Mouse (Mus musculus): ENCODE measurements at regions not wholly inside any gene's neighbourhood (a gene's known extent, or its start where the extent isn't known, plus 50 kb on each side); places are given as distances from the start of the nearest gene placed in this dataset.

DNA sequence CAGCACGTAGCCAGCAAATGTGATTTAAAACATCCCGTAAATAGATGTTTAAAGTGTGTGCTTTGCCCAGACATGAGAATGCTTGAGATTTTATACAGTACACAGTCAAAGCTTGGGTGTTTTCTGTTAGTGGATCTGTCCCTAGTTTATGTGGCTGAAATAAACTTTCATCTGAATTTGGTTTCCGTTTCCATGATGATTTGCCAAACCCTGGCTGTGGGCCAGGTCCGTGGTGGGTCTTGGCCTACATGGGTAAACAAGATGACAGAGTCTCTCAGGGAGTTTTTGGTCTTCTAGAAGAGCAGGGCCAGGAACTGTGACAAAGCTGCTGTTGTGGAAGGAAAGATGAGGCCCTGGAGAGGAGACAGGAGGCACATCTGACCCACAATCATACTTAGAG, 91.9 kb downstream of the Lbh start:
- Histone ChIP-seq H3K9me3 (replicated peaks; ENCODE audit: control insufficient read depth, insufficient read depth, low read length, poor library complexity, severe bottlenecking) (no peaks in the 10 kb centered on the region), H3K27me3 (ENCODE audit: control insufficient read depth, insufficient read depth, low read length, poor library complexity, severe bottlenecking) (no peaks in the 10 kb centered on the region), H3K36me3 (ENCODE audit: control insufficient read depth, insufficient read depth, low read length, poor library complexity, severe bottlenecking) (no peaks in the 10 kb centered on the region), H3K9ac (ENCODE audit: low read depth, poor library complexity, severe bottlenecking) (no peak overlapping the region), H3K27ac (ENCODE audit: insufficient read depth, low read length) (no peak overlapping the region), H3K4me3 (ENCODE audit: low read depth, low read length) (no peak overlapping the region), H3K4me1 (ENCODE audit: control insufficient read depth, insufficient read depth, low read length) (no peaks in the 10 kb centered on the region)
- TF ChIP-seq POLR2A (IDR thresholded peaks at IDR 0.05; ENCODE audit: insufficient read depth, low read length) (no peak), EP300 (IDR thresholded peaks at IDR 0.05; ENCODE audit: insufficient read depth, low read depth, low read length) (no peak), CTCF (IDR thresholded peaks at IDR 0.05; ENCODE audit: low read depth, low read length) (no peak)

- H3K4me3 ChIP-seq (ENCODE audit: low read depth, low read length): no peak overlapping the region
- no peaks in the 10 kb centered on the region for H3K9me3 ChIP-seq (replicated peaks; ENCODE audit: control insufficient read depth, insufficient read depth, low read length, poor library complexity, severe bottlenecking)
- no peaks in the 10 kb centered on the region for H3K27me3 ChIP-seq (ENCODE audit: control insufficient read depth, insufficient read depth, low read length, poor library complexity, severe bottlenecking)
- no peak overlapping the region for H3K27ac ChIP-seq (ENCODE audit: insufficient read depth, low read length)
- no peak for TF ChIP-seq EP300 (IDR thresholded peaks at IDR 0.05; ENCODE audit: insufficient read depth, low read depth, low read length)
- TF ChIP-seq POLR2A (IDR thresholded peaks at IDR 0.05; ENCODE audit: insufficient read depth, low read length): no peak
- no peak for TF ChIP-seq CTCF (IDR thresholded peaks at IDR 0.05; ENCODE audit: low read depth, low read length)
- H3K9ac ChIP-seq (ENCODE audit: low read depth, poor library complexity, severe bottlenecking): no peak overlapping the region
- no peaks in the 10 kb centered on the region for H3K4me1 ChIP-seq (ENCODE audit: control insufficient read depth, insufficient read depth, low read length)
- no peaks in the 10 kb centered on the region for H3K36me3 ChIP-seq (ENCODE audit: control insufficient read depth, insufficient read depth, low read length, poor library complexity, severe bottlenecking)
Measured at GRCm38 (mm10) chr17:73012356-73012755, 94.3 kb downstream of the Lbh start.

DNA sequence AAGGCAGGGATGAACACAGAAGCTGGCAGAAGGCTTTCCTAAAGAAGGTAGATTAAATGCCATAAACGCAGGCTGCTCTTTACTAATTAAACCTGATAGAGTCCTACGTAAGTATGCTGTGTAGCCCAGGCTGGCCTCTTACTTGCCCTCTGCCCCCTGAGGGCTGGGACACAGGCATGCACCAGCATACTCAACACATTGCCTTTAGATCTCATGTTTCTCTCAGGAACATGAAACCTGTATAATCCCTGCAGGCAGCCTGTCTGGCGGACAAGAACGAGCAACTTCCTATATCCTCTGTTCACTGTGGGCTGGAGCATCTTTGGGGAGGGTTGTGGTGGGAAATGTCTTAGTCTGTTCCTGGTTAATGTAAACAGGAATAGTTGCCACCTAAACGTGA, 94.8 kb upstream of the Lclat1 start:
- Histone ChIP-seq H3K36me3 (ENCODE audit: control insufficient read depth, insufficient read depth, low read length, poor library complexity, severe bottlenecking) (no peaks in the 10 kb centered on the region), H3K9ac (ENCODE audit: low read depth, poor library complexity, severe bottlenecking) (no peak overlapping the region), H3K27me3 (ENCODE audit: control insufficient read depth, insufficient read depth, low read length, poor library complexity, severe bottlenecking) (no peaks in the 10 kb centered on the region), H3K9me3 (replicated peaks; ENCODE audit: control insufficient read depth, insufficient read depth, low read length, poor library complexity, severe bottlenecking) (no peaks in the 10 kb centered on the region), H3K27ac (ENCODE audit: insufficient read depth, low read length) (no peak overlapping the region), H3K4me1 (ENCODE audit: control insufficient read depth, insufficient read depth, low read length) (no peaks in the 10 kb centered on the region), H3K4me3 (ENCODE audit: low read depth, low read length) (no peak overlapping the region)
- no peak for TF ChIP-seq EP300 (IDR thresholded peaks at IDR 0.05; ENCODE audit: insufficient read depth, low read depth, low read length)
- TF ChIP-seq POLR2A (IDR thresholded peaks at IDR 0.05; ENCODE audit: insufficient read depth, low read length): no peak
- no peak for TF ChIP-seq CTCF (IDR thresholded peaks at IDR 0.05; ENCODE audit: low read depth, low read length)

GRCm38 (mm10) chr17:73014090-73014853, 93.5 kb upstream of the Lclat1 start:
- no peaks in the 10 kb centered on the region for H3K9me3 ChIP-seq (replicated peaks; ENCODE audit: control insufficient read depth, insufficient read depth, low read length, poor library complexity, severe bottlenecking)
- no peaks in the 10 kb centered on the region for H3K36me3 ChIP-seq (ENCODE audit: control insufficient read depth, insufficient read depth, low read length, poor library complexity, severe bottlenecking)
- TF ChIP-seq POLR2A (IDR thresholded peaks at IDR 0.05; ENCODE audit: insufficient read depth, low read length) (no peak), EP300 (IDR thresholded peaks at IDR 0.05; ENCODE audit: insufficient read depth, low read depth, low read length) (no peak), CTCF (IDR thresholded peaks at IDR 0.05; ENCODE audit: low read depth, low read length) (no peak)
- H3K27ac ChIP-seq (ENCODE audit: insufficient read depth, low read length): no peak overlapping the region
- H3K27me3 ChIP-seq (ENCODE audit: control insufficient read depth, insufficient read depth, low read length, poor library complexity, severe bottlenecking): no peaks in the 10 kb centered on the region
- H3K4me3 ChIP-seq (ENCODE audit: low read depth, low read length): no peak overlapping the region
- H3K9ac ChIP-seq (ENCODE audit: low read depth, poor library complexity, severe bottlenecking): no peak overlapping the region
- no peaks in the 10 kb centered on the region for H3K4me1 ChIP-seq (ENCODE audit: control insufficient read depth, insufficient read depth, low read length)

DNA sequence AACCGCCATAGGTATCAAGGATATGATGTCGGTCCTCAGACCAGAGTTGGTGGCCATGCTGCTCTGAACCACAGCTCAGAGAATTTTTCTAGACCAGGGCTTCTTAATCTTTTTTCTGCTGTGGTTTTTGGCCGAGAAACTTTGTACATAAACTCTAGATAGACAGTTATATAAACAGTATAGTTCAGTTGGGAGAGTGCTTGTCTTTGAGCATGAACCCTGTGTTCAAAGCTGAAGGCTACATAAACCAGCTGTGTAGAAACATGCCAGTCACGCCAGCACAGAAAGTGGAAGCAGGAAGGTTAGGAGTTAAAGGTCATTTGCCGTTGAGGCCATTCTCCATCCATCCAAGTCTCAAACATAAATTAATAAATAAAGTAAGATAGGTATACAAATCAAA, 90.6 kb upstream of the Lclat1 start:
- H3K4me1 ChIP-seq (ENCODE audit: control insufficient read depth, insufficient read depth, low read length): no peaks in the 10 kb centered on the region
- H3K36me3 ChIP-seq (ENCODE audit: control insufficient read depth, insufficient read depth, low read length, poor library complexity, severe bottlenecking): no peaks in the 10 kb centered on the region
- no peak for TF ChIP-seq POLR2A (IDR thresholded peaks at IDR 0.05; ENCODE audit: insufficient read depth, low read length)
- no peak for TF ChIP-seq EP300 (IDR thresholded peaks at IDR 0.05; ENCODE audit: insufficient read depth, low read depth, low read length)
- TF ChIP-seq CTCF (IDR thresholded peaks at IDR 0.05; ENCODE audit: low read depth, low read length): no peak
- H3K9ac ChIP-seq (ENCODE audit: low read depth, poor library complexity, severe bottlenecking): no peak overlapping the region
- H3K27me3 ChIP-seq (ENCODE audit: control insufficient read depth, insufficient read depth, low read length, poor library complexity, severe bottlenecking): no peaks in the 10 kb centered on the region
- H3K27ac ChIP-seq (ENCODE audit: insufficient read depth, low read length): no peak overlapping the region
- H3K4me3 ChIP-seq (ENCODE audit: low read depth, low read length): no peak overlapping the region
- H3K9me3 ChIP-seq (replicated peaks; ENCODE audit: control insufficient read depth, insufficient read depth, low read length, poor library complexity, severe bottlenecking): no peaks in the 10 kb centered on the region

DNA sequence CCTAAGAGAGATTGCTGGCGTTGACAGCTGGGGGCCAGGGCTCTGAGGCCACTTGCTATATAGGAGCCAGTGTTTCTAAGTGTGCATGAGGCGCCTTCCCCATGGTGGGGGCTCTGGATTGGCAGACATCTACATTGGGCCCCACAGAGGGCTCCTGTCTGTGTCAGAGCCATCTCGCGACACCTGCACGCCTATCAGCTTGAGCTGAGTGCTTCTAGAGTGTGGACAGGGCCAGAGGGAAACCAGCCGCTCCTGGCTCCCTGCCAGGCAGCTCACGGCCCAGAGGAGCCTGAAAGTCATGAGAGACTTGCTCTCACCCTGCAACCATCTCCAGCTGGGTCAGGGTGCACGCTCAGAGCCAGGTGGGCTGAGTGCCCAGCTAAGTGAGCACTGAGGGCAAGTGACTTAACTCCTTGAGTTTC, 85.1 kb upstream of the Lclat1 start:
- Histone ChIP-seq H3K27me3 (ENCODE audit: control insufficient read depth, insufficient read depth, low read length, poor library complexity, severe bottlenecking) (no peaks in the 10 kb centered on the region), H3K27ac (ENCODE audit: insufficient read depth, low read length) (no peak overlapping the region), H3K36me3 (ENCODE audit: control insufficient read depth, insufficient read depth, low read length, poor library complexity, severe bottlenecking) (no peaks in the 10 kb centered on the region), H3K9ac (ENCODE audit: low read depth, poor library complexity, severe bottlenecking) (no peak overlapping the region), H3K4me3 (ENCODE audit: low read depth, low read length) (no peak overlapping the region), H3K9me3 (replicated peaks; ENCODE audit: control insufficient read depth, insufficient read depth, low read length, poor library complexity, severe bottlenecking) (no peaks in the 10 kb centered on the region), H3K4me1 (ENCODE audit: control insufficient read depth, insufficient read depth, low read length) (no peaks in the 10 kb centered on the region)
- no peak for TF ChIP-seq EP300 (IDR thresholded peaks at IDR 0.05; ENCODE audit: insufficient read depth, low read depth, low read length)
- no peak for TF ChIP-seq CTCF (IDR thresholded peaks at IDR 0.05; ENCODE audit: low read depth, low read length)
